In the genomic region with DNA sequence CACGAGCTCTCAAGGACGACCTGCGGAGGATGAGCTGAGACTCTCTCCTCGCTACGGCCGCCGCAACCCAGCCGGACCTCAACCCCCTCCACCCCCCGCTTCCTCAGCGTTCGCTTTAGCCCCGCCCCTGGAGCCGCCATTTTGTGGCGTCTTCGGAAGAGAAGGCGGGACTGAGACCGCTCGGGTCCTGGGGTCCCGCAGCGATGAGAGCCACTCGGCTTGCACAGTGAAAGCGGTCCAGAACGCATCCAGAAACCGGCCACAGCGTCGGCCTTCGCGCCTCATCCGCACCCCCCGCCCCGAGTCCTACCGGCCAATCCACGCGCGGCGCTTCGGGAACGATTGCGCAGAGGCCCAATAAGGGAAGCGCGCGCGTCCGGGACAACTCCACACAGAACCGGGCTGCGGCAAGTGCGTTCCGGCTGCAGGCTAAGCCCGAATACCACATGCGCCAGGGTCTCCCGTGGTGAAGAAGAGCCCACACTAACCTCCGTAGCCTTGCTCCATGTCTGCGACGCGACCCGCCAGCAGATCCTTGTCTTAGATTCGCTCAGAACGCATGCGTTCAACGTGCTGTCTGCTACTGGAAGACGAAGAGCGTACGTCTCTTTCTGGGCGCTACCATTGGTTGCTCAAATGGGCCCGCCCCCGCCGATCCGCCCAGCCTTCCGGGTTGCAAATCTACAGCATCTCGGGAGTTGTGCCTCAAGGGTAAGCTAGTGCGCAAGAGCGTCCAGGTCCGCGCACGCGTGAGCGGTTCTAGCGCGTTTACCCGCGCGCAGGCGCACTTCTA, we compare ENCODE assay signal across 8 mouse cellular contexts. TPM values are rescaled to one million over a fixed set of nuclear protein-coding genes. Genes with fewer than 3 reads are reported as not detected.
DNase-seq lines count a peak whose midpoint lies in the region; ATAC-seq and TF ChIP-seq lines count a peak whose summit lies in the region.

A gene (minus strand): TSS at position 642 of the 793 bp plus-strand sequence.

- ATAC-seq in erythroid progenitor cell, adult 5-6 weeks (replicated peaks; ENCODE audit: low FRiP score, poor library complexity, severe bottlenecking), result peak; percentile 93
- ATAC-seq in heart, embryonic 12.5 days (ENCODE audit: insufficient number of reproducible peaks, low FRiP score), result peak; percentile 97
- peak; percentile 97 for ATAC-seq in kidney, postnatal 0 days (replicated peaks; ENCODE audit: low FRiP score, low read depth)
- ATAC-seq in liver, embryonic 11.5 days (replicated peaks; ENCODE audit: low FRiP score), result peak; percentile 97
- peak; percentile 96 for ATAC-seq in stomach, embryonic 14.5 days (ENCODE audit: insufficient number of reproducible peaks, insufficient read depth, low FRiP score, low read depth)

- peak; percentile 99 for DNase-seq in CD4-positive helper T cell, adult 2 months (ENCODE audit: low read depth, low spot score)
- peak; percentile 98 for DNase-seq in brain, embryonic 18.5 days (ENCODE audit: low read depth, low spot score)
- DNase-seq in kidney, postnatal 0 days (ENCODE audit: low spot score), result peak; percentile 99
- peak; percentile 96 for DNase-seq in liver, embryonic 11.5 days (ENCODE audit: low spot score)
- peak; percentile 98 for DNase-seq in naive thymus-derived CD4-positive, alpha-beta T cell, adult 2 months (ENCODE audit: low read depth)

- H3K27me3 ChIP-seq in heart, embryonic 12.5 days (replicated peaks), result no peaks in the 10 kb centered on the region
- H3K27me3 ChIP-seq in kidney, postnatal 0 days (ENCODE audit: insufficient read depth, low read length), result no peaks in the 10 kb centered on the region
- H3K27me3 ChIP-seq in liver, embryonic 11.5 days (replicated peaks; ENCODE audit: control insufficient read depth, insufficient read depth, low read length), result no peaks in the 10 kb centered on the region
- H3K27me3 ChIP-seq in stomach, embryonic 14.5 days (ENCODE audit: control insufficient read depth, insufficient read depth, low read length), result no peaks in the 10 kb centered on the region

- peak within 1 kb of the TSS; percentile 92 for H3K4me3 ChIP-seq in heart, embryonic 12.5 days
- H3K4me3 ChIP-seq in kidney, postnatal 0 days (replicated peaks; ENCODE audit: low read depth, low read length), result peak within 1 kb of the TSS; percentile 86
- peak within 1 kb of the TSS; percentile 96 for H3K4me3 ChIP-seq in liver, embryonic 11.5 days (ENCODE audit: low read depth, low read length)
- peak within 1 kb of the TSS; percentile 69 for H3K4me3 ChIP-seq in stomach, embryonic 14.5 days (ENCODE audit: low read depth, low read length)

- peak within 1 kb of the TSS; percentile 96 for H3K27ac ChIP-seq in heart, embryonic 12.5 days (ENCODE audit: poor library complexity, severe bottlenecking)
- H3K27ac ChIP-seq in kidney, postnatal 0 days, result peak within 1 kb of the TSS; percentile 98
- peak within 1 kb of the TSS; percentile 97 for H3K27ac ChIP-seq in liver, embryonic 11.5 days (ENCODE audit: low read depth, low read length)
- H3K27ac ChIP-seq in stomach, embryonic 14.5 days (ENCODE audit: low read length), result peak within 1 kb of the TSS; percentile 95

- peak within 1 kb of the TSS; percentile 95 for H3K4me2 ChIP-seq in heart, embryonic 12.5 days
- peak within 1 kb of the TSS; percentile 95 for H3K4me2 ChIP-seq in kidney, postnatal 0 days (ENCODE audit: low read length)
- peak within 1 kb of the TSS; percentile 98 for H3K4me2 ChIP-seq in liver, embryonic 11.5 days
- peak within 1 kb of the TSS; percentile 83 for H3K4me2 ChIP-seq in stomach, embryonic 14.5 days (replicated peaks; ENCODE audit: low read depth, low read length)

- WGBS in heart, embryonic 12.5 days, result under 1% methylated on average over 83 of the region's 83 CpGs
- WGBS in kidney, postnatal 0 days, result under 1% methylated on average over 83 of the region's 83 CpGs
- WGBS in liver, embryonic 11.5 days, result under 1% methylated on average over 83 of the region's 83 CpGs
- under 1% methylated on average over 83 of the region's 83 CpGs for WGBS in stomach, embryonic 14.5 days

- peaks cover 49% of the 10 kb centered on the region for H3K36me3 ChIP-seq in heart, embryonic 12.5 days
- peaks cover 18% of the 10 kb centered on the region for H3K36me3 ChIP-seq in kidney, postnatal 0 days (ENCODE audit: insufficient read depth, low read length)
- H3K36me3 ChIP-seq in liver, embryonic 11.5 days (ENCODE audit: control insufficient read depth, insufficient read depth, low read length), result peaks cover 27% of the 10 kb centered on the region
- peaks cover 31% of the 10 kb centered on the region for H3K36me3 ChIP-seq in stomach, embryonic 14.5 days (ENCODE audit: control insufficient read depth, insufficient read depth, low read length)

- no peak; the same call in 1 of the 2 replicates for TF ChIP-seq CTCF in kidney, postnatal 0 days (IDR thresholded peaks at IDR 0.05; ENCODE audit: low read depth)

- peaks cover 28% of the 10 kb centered on the region for H3K4me1 ChIP-seq in heart, embryonic 12.5 days (replicated peaks)
- 0 out of 2 replicates have a peak, but pooled peaks cover 5% of the 10 kb centered on the region for H3K4me1 ChIP-seq in kidney, postnatal 0 days (replicated peaks; ENCODE audit: insufficient read depth, low read length)
- H3K4me1 ChIP-seq in liver, embryonic 11.5 days (replicated peaks; ENCODE audit: control insufficient read depth, insufficient read depth, low read length), result peaks cover 25% of the 10 kb centered on the region
- H3K4me1 ChIP-seq in stomach, embryonic 14.5 days (ENCODE audit: control insufficient read depth, insufficient read depth, low read length), result peaks cover 18% of the 10 kb centered on the region; the same call in 1 of the 2 replicates

- peak within 1 kb of the TSS; percentile 93 for H3K9ac ChIP-seq in heart, embryonic 12.5 days
- H3K9ac ChIP-seq in kidney, postnatal 0 days (ENCODE audit: low read depth, low read length), result peak within 1 kb of the TSS; percentile 95
- peak within 1 kb of the TSS; percentile 92 for H3K9ac ChIP-seq in liver, embryonic 11.5 days (ENCODE audit: low read depth, low read length)
- peak within 1 kb of the TSS; percentile 76 for H3K9ac ChIP-seq in stomach, embryonic 14.5 days (replicated peaks; ENCODE audit: low read depth, low read length)

- H3K9me3 ChIP-seq in heart, embryonic 12.5 days (replicated peaks), result no peaks in the 10 kb centered on the region
- H3K9me3 ChIP-seq in kidney, postnatal 0 days (replicated peaks; ENCODE audit: low read length), result no peaks in the 10 kb centered on the region
- H3K9me3 ChIP-seq in liver, embryonic 11.5 days (ENCODE audit: control insufficient read depth, low read length), result no peaks in the 10 kb centered on the region
- no peaks in the 10 kb centered on the region for H3K9me3 ChIP-seq in stomach, embryonic 14.5 days (ENCODE audit: control insufficient read depth, low read depth, low read length)

RNA-seq across cellular contexts. Expression of the gene that starts here (rescaled TPM):
- total RNA-seq in erythroid progenitor cell, adult 5-6 weeks (2015; ENCODE audit: low replicate concordance), result 26.8 and 33.5 TPM in 2 replicates
- total RNA-seq in erythroid progenitor cell, adult 5-6 weeks (2017; ENCODE audit: low replicate concordance), result 60.9 and 62.4 TPM in 2 replicates
- polyA plus RNA-seq in heart, embryonic 12.5 days (2016; fragmentation: Nextera tagmentation; extraction: Ambion mirVana), result 85.1 and 88.9 TPM in 2 replicates
- polyA plus RNA-seq in kidney, postnatal 0 days (2015; fragmentation: Nextera tagmentation; extraction: Ambion mirVana), result 51.4 and 55.8 TPM in 2 replicates
- 54.9 and 60.9 TPM in 2 replicates for polyA plus RNA-seq in liver, embryonic 11.5 days (2014; fragmentation: Nextera tagmentation; extraction: Ambion mirVana)
- 56.5 and 62.3 TPM in 2 replicates for polyA plus RNA-seq in stomach, embryonic 14.5 days (2014; fragmentation: Nextera tagmentation; extraction: Ambion mirVana)

Comparison
In these comparisons a context has a peak if more than half of its experiments do, and no peak if none do; other contexts are left out.
1. Peak in every context shown above with its lines: DNase-seq, ATAC-seq, H3K4me3 ChIP-seq and H3K27ac ChIP-seq.